Mouse (Mus musculus): Measurements from ENCODE around the gene Syt13. TPM values are rescaled to one million over a fixed set of nuclear protein-coding genes. Genes with fewer than 3 reads are reported as not detected.

Gene Syt13
- polyA plus RNA-seq, 2 experiments: 0.05 to 0.07 TPM

DNA sequence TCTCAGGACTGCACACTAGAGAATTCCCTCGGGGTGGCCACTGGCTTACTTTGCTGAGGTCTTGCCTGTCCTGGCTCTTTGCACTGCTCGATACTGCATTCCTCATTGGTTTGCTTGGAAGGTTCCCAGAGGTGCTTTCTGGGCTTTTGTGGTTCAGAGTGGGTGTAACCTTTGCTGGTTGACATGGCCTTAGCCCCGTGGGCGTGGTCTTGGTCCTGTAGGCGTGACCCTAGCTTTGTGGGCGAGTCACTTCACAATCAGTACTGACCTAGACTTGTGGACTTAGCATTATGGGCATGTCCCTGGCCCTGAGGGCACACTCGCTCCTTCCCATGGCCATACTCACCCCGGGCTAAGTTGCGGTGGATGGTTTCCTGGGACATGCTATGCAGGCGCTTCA is 65.3 kb downstream of the Syt13 start:
- DNase-seq (ENCODE audit: low read depth in 3 of 3, low spot score in 3 of 3) (no peak), ATAC-seq (ENCODE audit: insufficient read depth) (no peak)
- Histone ChIP-seq H3K9ac (replicated peaks) (no peak overlapping the region), H3K36me3 (replicated peaks; ENCODE audit: control insufficient read depth, insufficient read depth, low read depth) (no peaks in the 10 kb centered on the region), H3K4me3 (ENCODE audit: insufficient read depth in 1 of 2, low read depth in 2 of 2, low read length in 2 of 2) (no peak overlapping the region), H3K27me3 (ENCODE audit: control insufficient read depth, insufficient read depth, low read length) (no peaks in the 10 kb centered on the region), H3K4me1 (replicated peaks; ENCODE audit: control insufficient read depth in 2 of 2, insufficient read depth in 2 of 2, low read length in 1 of 2) (peaks cover 18 to 41% of the 10 kb centered on the region in 2 experiments), H3K9me3 (ENCODE audit: control insufficient read depth, low read length) (no peaks in the 10 kb centered on the region), H3K27ac (no peak overlapping the region), H3K4me2 (ENCODE audit: low read depth) (no peak overlapping the region)
- WGBS (ENCODE audit: insufficient replicate concordance): 52% methylated on average over 10 of the region's 10 CpGs
- TF ChIP-seq CTCF (IDR thresholded peaks at IDR 0.05; ENCODE audit: low read depth): no peak

DNA sequence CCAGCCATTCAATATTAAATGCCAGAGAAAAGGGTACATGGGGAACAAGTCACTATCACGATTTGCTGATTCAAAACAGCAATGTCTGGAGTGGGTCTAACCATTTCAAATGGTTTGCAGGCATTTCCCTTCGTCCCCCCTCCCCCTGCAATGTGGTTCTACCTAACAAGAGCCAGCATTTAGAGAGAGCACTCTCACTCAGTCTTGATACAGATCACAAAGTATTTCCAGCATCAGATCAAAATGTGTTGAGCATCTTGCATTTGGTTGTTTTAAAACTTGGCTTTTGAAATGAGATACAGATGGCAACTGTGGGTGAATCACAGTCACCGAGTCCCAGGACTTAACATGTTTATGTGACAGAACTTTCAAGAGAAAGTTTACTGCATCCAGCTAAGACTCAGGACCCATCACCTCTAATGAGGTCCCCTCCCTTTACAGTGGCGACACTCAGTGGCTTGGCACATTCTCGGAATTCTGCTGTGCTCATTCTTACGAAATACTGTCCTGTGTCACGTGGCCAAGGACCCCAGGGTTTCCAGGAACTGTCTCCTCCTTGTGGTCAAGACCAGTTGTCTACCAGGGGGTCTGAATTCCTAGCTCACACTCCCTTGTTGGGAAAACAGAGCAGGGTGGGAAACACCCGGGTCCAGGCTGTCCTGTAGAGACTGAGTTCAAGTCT is 67.8 kb downstream of the Syt13 start:
- Histone ChIP-seq H3K4me1 (replicated peaks; ENCODE audit: control insufficient read depth in 2 of 2, insufficient read depth in 2 of 2, low read length in 1 of 2) (peaks cover 18 to 49% of the 10 kb centered on the region in 2 experiments), H3K27ac (no peak overlapping the region), H3K9ac (replicated peaks) (no peak overlapping the region), H3K4me2 (ENCODE audit: low read depth) (peak overlapping the region; percentile 44), H3K27me3 (ENCODE audit: control insufficient read depth, insufficient read depth, low read length) (no peaks in the 10 kb centered on the region), H3K4me3 (ENCODE audit: insufficient read depth in 1 of 2, low read depth in 2 of 2, low read length in 2 of 2) (no peak overlapping the region), H3K9me3 (ENCODE audit: control insufficient read depth, low read length) (no peaks in the 10 kb centered on the region), H3K36me3 (replicated peaks; ENCODE audit: control insufficient read depth, insufficient read depth, low read depth) (no peaks in the 10 kb centered on the region)
- WGBS (ENCODE audit: insufficient replicate concordance): 20% methylated on average over 8 of the region's 8 CpGs
- ATAC-seq (ENCODE audit: insufficient read depth): peak; percentile 58
- DNase-seq (ENCODE audit: low read depth in 3 of 3, low spot score in 3 of 3): no peak
- TF ChIP-seq CTCF (IDR thresholded peaks at IDR 0.05; ENCODE audit: low read depth) (no peak; the same call in 1 of the 2 replicates), EP300 (IDR thresholded peaks at IDR 0.05; ENCODE audit: low read depth) (no peak)

DNA sequence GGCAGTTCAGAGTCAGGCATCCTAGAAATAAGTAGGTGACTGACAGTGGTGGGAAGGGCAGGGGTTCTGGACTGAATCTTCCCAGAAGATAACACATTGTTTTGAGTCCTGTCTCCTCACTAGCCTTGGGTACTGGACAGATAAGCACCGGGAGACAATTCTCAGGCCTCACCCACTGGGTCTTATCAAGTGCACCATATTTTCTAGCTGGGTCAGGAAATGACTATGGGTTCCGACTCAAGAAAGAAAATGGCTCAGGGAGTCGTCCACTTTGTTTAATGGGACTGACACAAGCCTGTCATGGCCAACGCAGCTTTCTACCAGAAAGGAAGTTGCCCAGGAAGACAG is 68.3 kb downstream of the Syt13 start:
- peak; percentile 76 to 77 (median 76) for DNase-seq (ENCODE audit: low read depth in 3 of 3, low spot score in 3 of 3)
- H3K27ac ChIP-seq: peak overlapping the region; percentile 18
- no peak overlapping the region; the same call in 1 of the 2 replicates for H3K9ac ChIP-seq (replicated peaks)
- H3K4me2 ChIP-seq (ENCODE audit: low read depth): peak overlapping the region; percentile 44
- H3K4me3 ChIP-seq (ENCODE audit: insufficient read depth in 1 of 2, low read depth in 2 of 2, low read length in 2 of 2): no peak overlapping the region
- H3K36me3 ChIP-seq (replicated peaks; ENCODE audit: control insufficient read depth, insufficient read depth, low read depth): no peaks in the 10 kb centered on the region
- peak; percentile 94 for ATAC-seq (ENCODE audit: insufficient read depth)
- WGBS (ENCODE audit: insufficient replicate concordance): 7% methylated on average over 4 of the region's 4 CpGs
- no peaks in the 10 kb centered on the region for H3K27me3 ChIP-seq (ENCODE audit: control insufficient read depth, insufficient read depth, low read length)
- TF ChIP-seq EP300 (IDR thresholded peaks at IDR 0.05; ENCODE audit: low read depth): peak; percentile 87
- TF ChIP-seq CTCF (IDR thresholded peaks at IDR 0.05; ENCODE audit: low read depth): no peak
- peaks cover 18 to 49% of the 10 kb centered on the region in 2 experiments for H3K4me1 ChIP-seq (replicated peaks; ENCODE audit: control insufficient read depth in 2 of 2, insufficient read depth in 2 of 2, low read length in 1 of 2)
- H3K9me3 ChIP-seq (ENCODE audit: control insufficient read depth, low read length): no peaks in the 10 kb centered on the region

DNA sequence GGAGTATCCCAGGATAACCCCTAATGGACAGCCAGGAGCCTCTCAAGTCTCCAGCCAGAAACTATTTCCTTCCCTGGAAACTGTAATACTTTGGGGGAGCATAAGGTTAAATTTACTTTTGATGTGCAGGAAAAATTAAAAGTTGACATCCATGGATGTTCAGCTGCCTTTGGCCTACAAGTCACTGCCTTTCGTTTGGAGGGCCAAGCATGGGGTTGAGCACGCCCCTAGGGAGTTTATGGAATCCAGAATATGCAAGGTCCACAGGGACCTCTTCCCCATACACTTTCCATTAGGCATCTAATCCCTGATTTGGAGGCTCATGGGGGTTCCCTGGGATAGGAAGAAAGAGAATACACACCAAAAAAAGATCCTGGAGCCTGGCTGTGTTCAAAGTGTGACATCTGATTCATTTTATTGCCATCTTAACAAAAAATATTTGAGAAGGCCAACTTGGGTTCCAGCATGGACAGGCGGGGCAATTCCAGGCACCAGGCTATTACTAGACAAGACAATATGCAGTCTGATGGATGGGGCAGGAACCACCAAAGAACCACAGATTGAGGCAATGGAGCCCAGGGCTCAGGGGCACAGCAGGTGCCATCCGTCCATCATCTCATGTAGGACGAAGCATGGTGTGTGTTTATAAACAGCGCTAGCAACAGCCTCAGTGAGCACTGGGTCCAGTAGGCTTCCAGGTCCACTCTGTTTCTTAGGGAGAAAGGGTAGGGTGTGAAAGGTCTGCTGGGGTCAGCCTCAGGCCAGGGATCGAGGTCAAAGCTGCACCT is 69.6 kb downstream of the Syt13 start:
- ATAC-seq (ENCODE audit: insufficient read depth): no peak
- no peak overlapping the region; the same call in 1 of the 2 replicates for H3K27ac ChIP-seq
- no peaks in the 10 kb centered on the region for H3K27me3 ChIP-seq (ENCODE audit: control insufficient read depth, insufficient read depth, low read length)
- H3K9me3 ChIP-seq (ENCODE audit: control insufficient read depth, low read length): no peaks in the 10 kb centered on the region
- H3K4me3 ChIP-seq (ENCODE audit: insufficient read depth in 1 of 2, low read depth in 2 of 2, low read length in 2 of 2): no peak overlapping the region
- peaks cover 18 to 49% of the 10 kb centered on the region in 2 experiments for H3K4me1 ChIP-seq (replicated peaks; ENCODE audit: control insufficient read depth in 2 of 2, insufficient read depth in 2 of 2, low read length in 1 of 2)
- no peak for TF ChIP-seq CTCF (IDR thresholded peaks at IDR 0.05; ENCODE audit: low read depth)
- no peak for TF ChIP-seq EP300 (IDR thresholded peaks at IDR 0.05; ENCODE audit: low read depth)
- no peak for DNase-seq (ENCODE audit: low read depth in 3 of 3, low spot score in 3 of 3)
- H3K36me3 ChIP-seq (replicated peaks; ENCODE audit: control insufficient read depth, insufficient read depth, low read depth): no peaks in the 10 kb centered on the region
- H3K4me2 ChIP-seq (ENCODE audit: low read depth): no peak overlapping the region
- 76% methylated on average over 7 of the region's 7 CpGs for WGBS (ENCODE audit: insufficient replicate concordance)
- H3K9ac ChIP-seq (replicated peaks): no peak overlapping the region

DNA sequence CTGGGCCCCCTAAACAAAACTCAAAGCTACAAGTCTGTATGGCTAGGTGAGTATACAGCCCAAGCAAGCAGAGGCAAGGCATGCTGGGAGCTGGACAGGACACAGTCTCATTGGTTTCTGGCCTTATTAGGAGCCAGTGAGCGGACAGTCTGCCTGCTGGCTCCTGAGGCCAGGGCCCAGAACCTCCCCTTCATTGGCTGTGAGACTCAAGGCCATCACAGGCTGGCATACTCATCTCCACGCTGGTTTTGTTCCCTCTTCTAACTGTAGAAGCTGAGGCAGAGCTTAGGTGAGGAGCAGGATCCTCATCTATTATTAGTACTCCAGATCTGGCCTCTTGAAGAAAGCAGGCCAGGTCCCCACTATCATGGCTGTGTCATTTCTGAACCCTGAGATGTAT is 70.3 kb downstream of the Syt13 start:
- no peak for TF ChIP-seq CTCF (IDR thresholded peaks at IDR 0.05; ENCODE audit: low read depth)
- TF ChIP-seq EP300 (IDR thresholded peaks at IDR 0.05; ENCODE audit: low read depth): no peak
- no peak for DNase-seq (ENCODE audit: low read depth in 3 of 3, low spot score in 3 of 3)
- Histone ChIP-seq H3K27ac (no peak overlapping the region), H3K27me3 (ENCODE audit: control insufficient read depth, insufficient read depth, low read length) (no peaks in the 10 kb centered on the region), H3K4me1 (replicated peaks; ENCODE audit: control insufficient read depth in 2 of 2, insufficient read depth in 2 of 2, low read length in 1 of 2) (peaks cover 17 to 47% of the 10 kb centered on the region in 2 experiments), H3K9me3 (ENCODE audit: control insufficient read depth, low read length) (no peaks in the 10 kb centered on the region), H3K36me3 (replicated peaks; ENCODE audit: control insufficient read depth, insufficient read depth, low read depth) (no peaks in the 10 kb centered on the region), H3K4me3 (ENCODE audit: insufficient read depth in 1 of 2, low read depth in 2 of 2, low read length in 2 of 2) (no peak overlapping the region), H3K9ac (replicated peaks) (no peak overlapping the region), H3K4me2 (ENCODE audit: low read depth) (no peak overlapping the region)
- no peak for ATAC-seq (ENCODE audit: insufficient read depth)
- 80% methylated on average over 2 of the region's 2 CpGs for WGBS (ENCODE audit: insufficient replicate concordance)
